Mouse (Mus musculus) thymus, postnatal 25 days (tissue): ENCODE measurements at regions not wholly inside any gene's neighbourhood (a gene's known extent, or its start where the extent isn't known, plus 50 kb on each side); places are given as distances from the start of the nearest gene placed in this dataset.

Experiments used
- DNase-seq: peaks from one replicate; pipeline ENCODE4 v3.0.0; 2022

- DNase-seq, result no peak
Measured at GRCm38 (mm10) chr16:26164066-26164465, 58.5 kb upstream of the P3h2 start.

GRCm38 (mm10) chr16:26163401-26163800, 57.8 kb upstream of the P3h2 start:
- no peak for DNase-seq

GRCm38 (mm10) chr16:26157606-26158005, 52.0 kb upstream of the P3h2 start:
- DNase-seq, result no peak
